16 mouse cellular contexts compared by ENCODE assay signal in genomic region chr2:9283441-9283840, GRCm38 (mm10).
"Had no signal": no experiment of that assay in that cellular context is flagged by ENCODE, and none has a peak within 500 bp of the region (broad histone marks: within the 10 kb centered on the region; RNA-seq: fewer than 3 reads in every experiment).

No protein-coding gene starts in this region.

- H3K27me3 ChIP-seq: neural tube, embryonic 13.5 days; neural tube, embryonic 15.5 days; stomach, embryonic 15.5 days had no signal

- H3K4me2 ChIP-seq: neural tube, embryonic 13.5 days; neural tube, embryonic 15.5 days; stomach, embryonic 15.5 days had no signal

- H3K9ac ChIP-seq: neural tube, embryonic 13.5 days; neural tube, embryonic 15.5 days; stomach, embryonic 15.5 days had no signal

- H3K27ac ChIP-seq: neural tube, embryonic 13.5 days; neural tube, embryonic 15.5 days; stomach, embryonic 15.5 days; stomach, postnatal 0 days had no signal

- H3K36me3 ChIP-seq: neural tube, embryonic 13.5 days; neural tube, embryonic 15.5 days; stomach, embryonic 15.5 days had no signal

- H3K4me3 ChIP-seq: neural tube, embryonic 13.5 days; neural tube, embryonic 15.5 days; stomach, embryonic 15.5 days had no signal

- H3K9me3 ChIP-seq: neural tube, embryonic 13.5 days; neural tube, embryonic 15.5 days; stomach, embryonic 15.5 days had no signal

- DNase-seq: retina, postnatal 1 day; right cerebral cortex, adult 18-20 months; right cerebral cortex, postnatal 14 days; right cerebral cortex, postnatal 25 days; right cerebral cortex, postnatal 4 days; spleen, adult 18-20 months; thymus, adult 18-20 months; thymus, adult 2 months; thymus, postnatal 14 days; thymus, postnatal 25 days; thymus, postnatal 36 days; thymus, postnatal 4 days had no signal

- H3K4me1 ChIP-seq: neural tube, embryonic 13.5 days; neural tube, embryonic 15.5 days; stomach, embryonic 15.5 days had no signal
